Mouse (Mus musculus) MEL (cell line): ENCODE results near the gene 2810021J22Rik.

Experiments used
- CHD2 ChIP-seq: IDR thresholded peaks from 2 replicates; pipeline ENCODE4 v1.6.1; 2011; ENCODE audit warnings: low read length, improper control_type of control experiment
- CTCF ChIP-seq, 3 experiments: IDR thresholded peaks in 2 of 3; conservative IDR thresholded peaks in 1 of 3; 2 replicates each; pipeline ENCODE4 v1.5.1; 2011 to 2012; ENCODE audit warnings: low read length in 3 of 3, low read depth in 2 of 3, mild to moderate bottlenecking in 2 of 3, improper control_type of control experiment in 1 of 3, inconsistent platforms in 1 of 3, mixed read lengths in 1 of 3, moderate library complexity in 1 of 3; ENCODE audit not compliant: control insufficient read depth in 1 of 3, insufficient read depth in 1 of 3, poor library complexity in 1 of 3, severe bottlenecking in 1 of 3
- GABPA ChIP-seq: IDR thresholded peaks from 2 replicates; pipeline ENCODE4 v1.6.1; 2012; ENCODE audit warnings: low read depth, mild to moderate bottlenecking, inconsistent platforms, low read length, improper control_type of control experiment, moderate library complexity
- MXI1 ChIP-seq: IDR thresholded peaks from 2 replicates; pipeline ENCODE4 v1.6.1; 2011; ENCODE audit warnings: mild to moderate bottlenecking, low read depth, low read length, improper control_type of control experiment
- TBP ChIP-seq: IDR thresholded peaks from 2 replicates; pipeline ENCODE4 v1.8.0; 2011; ENCODE audit warnings: low read depth, low read length, improper control_type of control experiment

GRCm38 (mm10) chr11:58927790-58928651 lies 61.0 kb downstream of the 2810021J22Rik start:
- TF ChIP-seq TBP = peak; percentile 99
- TF ChIP-seq GABPA = no peak
- TF ChIP-seq CHD2 = peak; percentile 80
- TF ChIP-seq CTCF (IDR thresholded peaks at IDR 0.05 in 2 of 3, conservative IDR thresholded peaks at IDR 0.05 in 1 of 3; ENCODE audit: control insufficient read depth in 1 of 3, insufficient read depth in 1 of 3, low read depth in 2 of 3, low read length in 3 of 3, poor library complexity in 1 of 3, severe bottlenecking in 1 of 3) = peak; percentile 65 to 82 (median 74)
- TF ChIP-seq MXI1 = peak; percentile 58; the same call in 1 of the 2 replicates
